Mouse (Mus musculus) hindbrain, embryonic 16.5 days (tissue): ENCODE results near the gene Zbtb38. TPM values are rescaled to one million over a fixed set of nuclear protein-coding genes. Genes with fewer than 3 reads are reported as not detected.
"Not testable (repeated sequence)": the region's sequence is repeated elsewhere in the genome, so short reads cannot be mapped to it uniquely, and the experiment has no call there.

Source experiments
- ATAC-seq: fragments of 200-750 bp; cut with Nextera tagmentation; 2 replicates; pipeline ENCODE4 v1.8.0; 2017; ENCODE audit warnings: moderate TSS enrichment, moderate library complexity
- H3K27ac ChIP-seq: fragments of 300-500 bp; sonication (generic); 2 replicates; pipeline ENCODE4 v1.5.1; 2014; ENCODE audit warnings: low read depth, mild to moderate bottlenecking, control low read depth, low read length, moderate library complexity
- H3K27me3 ChIP-seq: fragments of 300-500 bp; sonication (generic); replicated peaks from 2 replicates; pipeline ENCODE4 v1.6.1; 2014; ENCODE audit warnings: low read length; ENCODE audit not compliant: control insufficient read depth, insufficient read depth
- H3K36me3 ChIP-seq: fragments of 300-500 bp; sonication (generic); 2 replicates; pipeline ENCODE4 v1.6.1; 2014; ENCODE audit warnings: mild to moderate bottlenecking, low read length, moderate library complexity, mixed read lengths; ENCODE audit not compliant: control insufficient read depth, insufficient read depth
- H3K4me1 ChIP-seq: fragments of 300-500 bp; sonication (generic); 2 replicates; pipeline ENCODE4 v1.6.1; 2014; ENCODE audit warnings: low read depth, low read length; ENCODE audit not compliant: control insufficient read depth, insufficient read depth
- H3K4me2 ChIP-seq: fragments of 300-500 bp; sonication (generic); 2 replicates; pipeline ENCODE4 v1.6.1; 2014; ENCODE audit warnings: mild to moderate bottlenecking, low read length, control low read depth, moderate library complexity
- H3K4me3 ChIP-seq: fragments of 300-500 bp; sonication (generic); 2 replicates; pipeline ENCODE4 v1.5.1; 2014; ENCODE audit warnings: mild to moderate bottlenecking, low read length, control low read depth, moderate library complexity
- H3K9ac ChIP-seq: fragments of 300-500 bp; sonication (generic); 2 replicates; pipeline ENCODE4 v1.6.1; 2014; ENCODE audit warnings: low read depth, mild to moderate bottlenecking, control low read depth, low read length, moderate library complexity
- H3K9me3 ChIP-seq: fragments of 300-500 bp; sonication (generic); 2 replicates; pipeline ENCODE4 v1.6.1; 2014; ENCODE audit warnings: mild to moderate bottlenecking, low read length, moderate library complexity; ENCODE audit not compliant: control insufficient read depth
- WGBS: fragments of 180-500 bp; shearing (Covaris S2); extraction: QIAGEN DNeasy Blood & Tissue Kit; methylation state at CpG from one replicate; pipeline ENCODE4 v1.1.7; 2014; 5-methylcytosine and 5-hydroxymethylcytosine counted together
- polyA plus RNA-seq: library from polyadenylated mRNA; unstranded; fragments of >200 nt; fragmentation: Nextera tagmentation; extraction: Ambion mirVana; gene quantifications from 2 replicates; pipeline ENCODE4 v1.2.1, GENCODE M21; 2015

The Zbtb38 gene
- polyA plus RNA-seq, 1 experiment from 2014 or later, result 43.8 TPM

DNA sequence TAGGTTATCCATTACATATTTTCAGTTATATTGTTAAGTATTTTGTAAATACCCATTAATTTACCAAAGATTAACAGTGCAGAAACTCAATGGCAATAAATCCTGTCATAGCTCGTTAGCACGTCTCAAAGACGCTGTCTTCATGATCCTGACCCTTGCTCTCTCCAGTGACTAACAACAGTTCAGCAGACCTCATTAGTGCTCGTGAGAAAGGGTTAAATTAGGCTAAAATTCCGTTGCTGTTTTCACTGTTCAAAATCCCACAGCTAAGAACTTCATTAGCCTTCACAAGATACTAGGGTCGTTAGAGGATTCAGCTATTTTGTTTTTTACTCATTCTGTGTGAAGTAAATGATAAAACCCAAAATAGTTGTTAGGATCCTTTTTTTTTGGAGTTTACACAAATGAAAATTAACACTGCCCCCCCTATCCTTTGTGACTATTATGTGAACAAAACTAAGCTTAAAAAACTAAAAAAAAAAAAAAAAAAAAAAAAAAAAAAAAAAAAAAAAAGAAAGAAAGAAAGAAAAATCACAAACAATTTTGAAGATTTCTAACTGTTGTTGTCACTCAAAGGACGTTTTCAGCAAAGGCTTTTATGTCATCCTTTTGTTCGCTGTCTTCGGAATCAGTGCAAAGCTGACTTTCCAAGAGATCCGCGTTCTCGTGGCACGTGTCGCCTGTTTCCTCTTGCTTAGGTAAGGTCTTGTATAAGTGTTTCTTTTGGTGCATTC is 67.6 kb downstream of the Zbtb38 start:
- H3K4me3 ChIP-seq, result no peak overlapping the region
- H3K36me3 ChIP-seq, result peaks cover 22% of the 10 kb centered on the region
- no peaks in the 10 kb centered on the region for H3K9me3 ChIP-seq
- WGBS, result 77% methylated on average over 14 of the region's 14 CpGs
- H3K9ac ChIP-seq, result no peak overlapping the region
- no peak overlapping the region for H3K4me2 ChIP-seq
- H3K27ac ChIP-seq, result no peak overlapping the region
- no peaks in the 10 kb centered on the region for H3K27me3 ChIP-seq
- no peak for ATAC-seq
- H3K4me1 ChIP-seq, result no peaks in the 10 kb centered on the region

DNA sequence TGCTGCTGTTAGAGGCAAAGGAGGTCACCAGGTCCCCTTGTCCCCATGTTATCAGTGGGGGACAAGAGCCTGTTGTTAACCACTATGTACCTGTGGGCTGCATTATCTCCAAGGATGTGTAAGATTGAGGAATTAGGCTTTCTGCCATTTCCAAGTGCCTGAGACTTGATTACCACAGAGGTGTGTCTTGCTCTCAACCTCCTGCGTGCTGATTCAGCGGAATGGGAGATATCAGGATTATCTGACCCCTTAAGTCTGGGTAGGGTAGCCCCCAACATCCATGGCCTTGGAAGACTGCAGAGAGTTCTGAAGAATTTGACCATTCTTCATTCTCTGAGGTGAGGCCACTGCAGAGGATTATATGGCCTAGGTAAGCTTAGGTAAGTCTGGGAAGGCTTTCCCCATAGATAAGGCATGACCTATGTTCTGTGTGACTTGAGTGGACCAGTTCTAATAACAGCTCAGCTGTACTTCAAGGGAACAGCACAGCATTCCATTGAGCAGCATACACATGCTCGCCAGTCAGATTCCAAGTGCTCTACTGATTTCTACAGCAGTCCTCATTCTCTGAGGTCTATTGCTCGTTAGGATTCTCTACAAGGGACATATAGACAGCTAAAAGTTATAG is 68.4 kb downstream of the Zbtb38 start:
- 91% methylated on average over 4 of the region's 4 CpGs for WGBS
- no peaks in the 10 kb centered on the region for H3K4me1 ChIP-seq
- no peak overlapping the region for H3K27ac ChIP-seq
- H3K27me3 ChIP-seq, result no peaks in the 10 kb centered on the region
- peaks cover 22% of the 10 kb centered on the region for H3K36me3 ChIP-seq
- no peak overlapping the region for H3K4me3 ChIP-seq
- no peak overlapping the region for H3K4me2 ChIP-seq
- ATAC-seq, result no peak
- no peaks in the 10 kb centered on the region for H3K9me3 ChIP-seq
- no peak overlapping the region for H3K9ac ChIP-seq

DNA sequence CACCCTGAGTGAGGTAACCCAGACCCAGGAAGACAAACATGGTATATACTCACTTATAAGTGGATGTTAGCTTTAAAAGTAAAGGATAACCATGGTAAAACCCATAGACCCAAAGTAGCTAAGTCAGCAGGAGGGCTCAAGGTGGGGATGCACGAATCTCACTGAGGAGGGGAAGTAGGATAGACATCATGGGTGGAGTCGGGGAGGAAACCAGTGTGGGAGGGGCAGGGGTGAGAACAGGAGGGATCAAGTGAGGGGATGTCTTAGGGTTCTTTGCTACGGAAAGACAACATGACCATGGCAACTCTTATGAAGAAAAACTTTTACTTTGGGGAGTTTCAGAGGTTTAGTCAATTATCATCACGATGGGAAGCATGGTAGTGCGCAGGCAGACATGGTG is 74.0 kb downstream of the Zbtb38 start:
- no peaks in the 10 kb centered on the region for H3K36me3 ChIP-seq
- ATAC-seq, result no peak
- H3K27me3 ChIP-seq, result no peaks in the 10 kb centered on the region
- no peak overlapping the region for H3K4me3 ChIP-seq
- H3K9ac ChIP-seq, result no peak overlapping the region
- no peak overlapping the region for H3K27ac ChIP-seq
- H3K4me2 ChIP-seq, result no peak overlapping the region
- WGBS, result 88% methylated on average over 5 of the region's 5 CpGs
- no peaks in the 10 kb centered on the region for H3K4me1 ChIP-seq
- H3K9me3 ChIP-seq, result no peaks in the 10 kb centered on the region

DNA sequence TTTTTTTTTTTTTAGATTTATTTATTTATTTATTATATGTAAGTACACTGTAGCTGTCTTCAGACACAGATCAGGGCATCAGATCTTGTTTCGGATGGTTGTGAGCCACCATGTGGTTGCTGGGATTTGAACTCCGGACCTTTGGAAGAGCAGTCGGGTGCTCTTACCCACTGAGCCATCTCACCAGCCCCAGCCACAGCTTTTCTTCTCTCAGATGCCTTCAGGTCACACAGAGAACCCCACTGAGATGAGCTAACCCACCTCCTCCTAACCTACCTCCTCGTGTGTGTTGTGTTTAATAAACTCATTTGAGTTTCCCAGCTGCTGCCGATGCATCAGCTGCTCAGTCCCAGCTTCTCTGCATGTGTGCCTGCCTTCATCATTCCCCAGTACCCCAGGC is 74.9 kb downstream of the Zbtb38 start:
- 83% methylated on average over 5 of the region's 5 CpGs for WGBS
- H3K27ac ChIP-seq, H3K36me3 ChIP-seq, H3K9ac ChIP-seq, H3K9me3 ChIP-seq, H3K4me3 ChIP-seq, H3K4me1 ChIP-seq, H3K27me3 ChIP-seq, H3K4me2 ChIP-seq, ATAC-seq: not testable (repeated sequence)

DNA sequence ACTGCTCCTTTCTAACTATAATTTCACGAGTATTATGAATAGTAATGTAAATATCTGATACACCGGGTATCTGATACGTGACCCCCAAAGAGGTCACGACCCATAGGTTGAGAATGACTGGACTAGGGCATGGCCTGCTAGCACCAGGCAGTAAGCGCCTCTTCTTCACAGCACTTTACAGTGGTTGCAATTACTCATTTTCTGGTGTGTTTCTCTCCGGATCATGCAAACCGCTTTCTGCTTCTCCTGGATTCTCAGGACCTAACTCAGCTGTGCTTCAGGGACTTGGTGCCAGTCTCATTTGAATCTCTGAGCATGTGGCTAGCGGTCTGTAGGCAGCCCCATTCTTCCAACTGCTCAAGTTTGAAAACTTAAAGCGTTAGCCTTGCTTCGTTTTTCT is 76.0 kb downstream of the Zbtb38 start:
- Histone ChIP-seq H3K36me3 (no peaks in the 10 kb centered on the region), H3K27me3 (no peaks in the 10 kb centered on the region), H3K9me3 (no peaks in the 10 kb centered on the region), H3K27ac (no peak overlapping the region), H3K4me3 (no peak overlapping the region), H3K9ac (no peak overlapping the region), H3K4me1 (no peaks in the 10 kb centered on the region), H3K4me2 (no peak overlapping the region)
- WGBS, result 83% methylated on average over 10 of the region's 10 CpGs
- ATAC-seq, result no peak

DNA sequence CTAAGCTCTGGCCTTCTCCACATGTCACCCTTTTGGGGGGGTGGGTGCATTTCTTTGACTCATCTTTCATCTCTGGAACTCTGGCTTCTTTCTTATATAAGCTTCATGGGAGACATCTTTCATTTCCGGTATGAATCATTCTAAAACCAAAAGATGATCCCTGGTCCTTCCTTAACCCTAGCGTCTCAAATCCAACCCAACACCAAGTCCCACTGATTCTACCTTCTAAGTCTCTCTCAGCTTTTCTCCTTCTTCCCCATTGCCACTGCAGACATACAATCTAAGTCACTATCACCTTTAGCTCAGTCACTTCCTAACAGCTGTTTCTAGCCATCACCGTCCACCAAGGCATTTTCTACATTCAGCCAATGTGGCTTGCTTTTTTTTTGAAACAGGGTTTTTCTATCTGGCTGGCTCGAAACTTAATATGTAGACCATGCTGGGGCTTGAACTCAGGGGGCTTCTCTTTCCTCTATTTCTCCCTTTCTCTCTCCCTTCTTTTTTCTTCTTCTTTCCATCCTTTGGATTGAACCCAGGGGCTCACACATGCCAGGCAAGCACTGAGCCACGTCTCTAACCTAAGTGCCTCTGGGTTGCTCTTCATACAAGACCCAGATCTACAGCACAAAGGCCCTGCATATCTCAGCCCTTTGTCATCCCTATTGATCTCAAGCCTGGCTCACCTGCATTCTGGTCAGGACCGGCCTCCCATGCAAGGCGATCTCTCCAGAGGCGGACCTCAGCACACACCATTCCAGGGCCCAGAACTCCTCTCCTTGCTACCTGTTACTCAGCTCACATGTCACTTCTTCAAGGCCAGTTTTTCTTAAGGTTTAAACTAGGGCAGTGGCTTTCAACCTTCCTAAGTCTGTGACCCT is 76.6 kb downstream of the Zbtb38 start:
- Histone ChIP-seq H3K9ac (no peak overlapping the region), H3K27ac (no peak overlapping the region), H3K27me3 (no peaks in the 10 kb centered on the region), H3K36me3 (no peaks in the 10 kb centered on the region), H3K4me1 (no peaks in the 10 kb centered on the region), H3K9me3 (no peaks in the 10 kb centered on the region), H3K4me3 (no peak overlapping the region), H3K4me2 (no peak overlapping the region)
- WGBS, result 87% methylated on average over 8 of the region's 8 CpGs
- ATAC-seq, result no peak

DNA sequence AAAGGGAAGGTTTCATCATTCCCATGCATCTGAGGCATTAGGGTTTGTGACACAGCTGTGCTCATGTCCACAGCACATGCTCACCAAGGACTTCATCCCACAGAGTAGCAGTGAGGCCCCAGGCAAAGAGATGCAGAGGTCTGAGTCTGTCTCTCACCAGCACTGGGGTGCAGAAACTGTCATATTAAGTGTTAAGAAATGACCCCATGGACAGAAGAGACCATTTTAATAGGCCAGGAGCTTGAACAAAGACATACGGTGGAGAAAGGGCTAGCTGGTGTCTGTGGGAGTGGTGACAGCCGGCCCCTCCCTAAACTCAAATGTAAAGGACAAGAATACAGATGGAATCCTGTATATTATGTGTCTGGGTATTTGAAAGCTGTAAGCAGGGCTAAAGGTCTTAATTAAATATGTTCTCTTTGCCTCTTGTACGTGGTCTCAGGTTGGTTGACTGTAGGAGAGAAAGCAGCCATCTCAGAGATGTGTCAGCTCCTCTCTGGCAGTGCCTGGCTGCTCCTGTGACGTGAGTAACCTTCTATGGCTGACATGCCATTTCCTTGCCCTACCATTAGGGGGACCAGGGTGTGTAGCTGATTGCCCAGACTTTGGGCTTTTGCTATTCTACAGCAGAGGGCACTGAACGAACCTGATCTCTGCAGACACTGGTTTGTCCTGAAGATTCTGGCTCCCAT is 77.4 kb downstream of the Zbtb38 start:
- no peak overlapping the region for H3K4me2 ChIP-seq
- ATAC-seq, result no peak
- H3K4me1 ChIP-seq, result no peaks in the 10 kb centered on the region
- no peak overlapping the region for H3K27ac ChIP-seq
- WGBS, result 40% methylated on average over 5 of the region's 5 CpGs
- no peaks in the 10 kb centered on the region for H3K36me3 ChIP-seq
- H3K9ac ChIP-seq, result no peak overlapping the region
- no peaks in the 10 kb centered on the region for H3K27me3 ChIP-seq
- no peak overlapping the region for H3K4me3 ChIP-seq
- no peaks in the 10 kb centered on the region for H3K9me3 ChIP-seq

DNA sequence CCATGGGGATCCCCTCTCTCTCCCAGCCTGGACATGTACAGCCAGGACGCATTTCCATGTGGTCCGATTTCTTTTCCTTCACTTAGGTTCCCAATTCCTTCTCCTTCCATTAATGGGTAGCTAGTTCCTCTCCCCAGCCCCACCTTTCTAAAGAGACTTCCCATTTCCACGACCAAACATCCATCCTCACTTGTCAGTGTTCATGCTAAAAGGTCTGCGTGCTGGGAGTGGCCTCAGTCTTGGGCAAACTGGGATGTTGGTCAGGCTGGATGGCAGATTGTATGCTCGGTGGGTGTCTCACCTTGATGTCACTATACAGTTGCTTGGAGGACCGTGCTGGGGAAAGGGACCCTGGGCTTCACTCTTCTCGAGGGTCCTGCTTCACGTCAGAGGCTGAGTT is 78.3 kb downstream of the Zbtb38 start:
- ATAC-seq, result no peak
- Histone ChIP-seq H3K9me3 (no peaks in the 10 kb centered on the region), H3K36me3 (no peaks in the 10 kb centered on the region), H3K4me3 (no peak overlapping the region), H3K9ac (no peak overlapping the region), H3K4me2 (no peak overlapping the region), H3K4me1 (no peaks in the 10 kb centered on the region), H3K27me3 (no peaks in the 10 kb centered on the region), H3K27ac (no peak overlapping the region)
- WGBS, result 84% methylated on average over 8 of the region's 8 CpGs

DNA sequence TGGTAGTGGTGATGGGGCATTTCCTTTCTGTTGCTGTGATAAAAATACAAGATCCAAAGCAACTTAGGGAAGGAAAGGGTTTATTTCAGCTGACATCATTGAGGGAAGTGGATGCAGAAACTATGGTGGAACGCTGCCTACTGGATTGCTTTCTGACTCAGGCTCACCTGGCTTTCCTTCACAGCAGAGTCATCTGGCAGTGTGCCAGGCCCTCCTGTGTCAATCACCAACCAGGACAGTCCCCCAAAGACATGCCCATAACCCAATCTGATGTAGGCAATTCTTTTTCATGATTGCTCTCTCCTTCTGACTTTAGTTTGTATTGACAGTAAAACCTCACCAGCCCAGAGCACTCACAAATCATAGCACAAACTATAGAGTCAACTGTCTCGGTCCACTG is 80.2 kb downstream of the Zbtb38 start:
- Histone ChIP-seq H3K9me3 (no peaks in the 10 kb centered on the region), H3K9ac (no peak overlapping the region), H3K4me3 (no peak overlapping the region), H3K4me1 (no peaks in the 10 kb centered on the region), H3K27me3 (no peaks in the 10 kb centered on the region), H3K36me3 (no peaks in the 10 kb centered on the region), H3K27ac (no peak overlapping the region), H3K4me2 (no peak overlapping the region)
- no peak for ATAC-seq
- 92% methylated on average over 2 of the region's 2 CpGs for WGBS
